Mouse (Mus musculus): ENCODE measurements around the gene Ptprz1.

- TF ChIP-seq CTCF (IDR thresholded peaks at IDR 0.05; ENCODE audit: extremely low read depth, insufficient read length, insufficient replicate concordance, low read depth, low read length) = no peak
- no peak for TF ChIP-seq POLR2A (IDR thresholded peaks at IDR 0.05; ENCODE audit: low read depth, low read length)
Measured at GRCm38 (mm10) chr6:22968073-22968472, 92.8 kb downstream of the Ptprz1 start.

All from small intestine, adult 2 months (tissue).